Mouse (Mus musculus) adrenal gland (tissue): Measurements from ENCODE around the gene Pard3.
"Not testable (repeated sequence)": the region's sequence is repeated elsewhere in the genome, so short reads cannot be mapped to it uniquely, and the experiment has no call there.

Source experiments
- intact Hi-C: fragments of 180-260 bp; cut with DNase I; formaldehyde crosslinking; loops from one replicate; pipeline ENCODE4 v1.15.1; 2025

Pard3 gene

DNA sequence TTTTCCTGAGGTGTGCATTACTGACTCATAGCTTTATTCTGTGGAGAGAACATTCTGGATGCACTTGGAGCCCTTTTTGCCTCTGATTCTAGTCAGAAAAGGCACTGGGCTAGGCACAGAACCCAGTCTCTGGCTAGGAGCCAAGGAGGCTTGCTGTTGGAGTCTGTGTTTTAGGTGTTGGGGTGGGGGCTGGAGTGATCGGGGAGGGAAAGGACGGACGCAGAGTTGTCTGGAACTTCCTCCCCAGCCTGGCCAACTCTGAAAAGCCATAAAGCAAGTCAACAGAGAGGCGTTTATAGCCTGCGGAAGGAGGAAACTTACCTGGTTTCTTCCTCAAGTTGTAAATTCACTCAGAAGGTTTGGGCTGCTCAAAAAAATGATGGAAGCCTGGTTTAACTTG lies 70.6 kb downstream of the Pard3 start:
- intact Hi-C loops = no loop called here

DNA sequence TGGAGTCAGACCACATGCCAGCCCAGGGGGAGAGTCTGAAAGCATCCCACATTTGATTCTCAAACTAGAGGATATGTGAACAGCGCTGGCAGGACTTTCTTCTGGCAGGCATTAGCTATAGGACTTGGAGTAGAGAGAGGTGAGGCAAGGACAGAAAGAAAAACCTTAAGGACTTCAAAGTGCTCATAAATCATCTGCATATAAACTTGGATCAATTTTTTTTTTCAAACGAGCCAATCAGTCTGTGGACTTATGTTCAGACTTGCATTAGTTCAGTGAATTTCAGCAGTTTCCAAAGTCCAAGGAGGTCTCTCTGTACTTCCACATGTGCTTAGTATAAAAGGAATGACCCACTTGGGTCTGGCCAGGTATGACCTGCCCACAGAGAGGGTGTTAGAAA lies 72.5 kb downstream of the Pard3 start:
- intact Hi-C loops = loop anchor here (5.0 kb wide), 1 partner anchor 41 kb away; no protein-coding TSS in a partner anchor

DNA sequence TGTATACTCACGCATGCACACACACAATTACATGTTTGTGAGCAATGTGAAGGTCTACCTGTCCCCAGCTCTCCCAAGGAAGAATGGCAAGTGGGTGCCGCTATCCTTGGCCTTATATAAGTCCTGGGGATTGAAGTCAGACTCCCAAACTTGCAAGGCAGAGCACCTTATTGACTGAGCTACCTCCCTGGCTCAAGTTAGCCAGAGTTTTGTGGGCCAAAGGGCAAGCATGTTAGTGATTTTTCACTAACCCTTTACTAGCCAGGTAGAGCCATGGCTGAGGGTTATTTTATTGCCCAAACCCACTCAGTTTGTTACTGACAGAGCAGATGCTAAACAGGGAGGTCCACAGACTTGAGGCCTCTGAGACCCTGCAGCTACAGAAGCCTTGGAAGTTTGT lies 73.1 kb downstream of the Pard3 start:
- intact Hi-C loops = loop anchor here (5.0 kb wide), 1 partner anchor 41 kb away; no protein-coding TSS in a partner anchor

DNA sequence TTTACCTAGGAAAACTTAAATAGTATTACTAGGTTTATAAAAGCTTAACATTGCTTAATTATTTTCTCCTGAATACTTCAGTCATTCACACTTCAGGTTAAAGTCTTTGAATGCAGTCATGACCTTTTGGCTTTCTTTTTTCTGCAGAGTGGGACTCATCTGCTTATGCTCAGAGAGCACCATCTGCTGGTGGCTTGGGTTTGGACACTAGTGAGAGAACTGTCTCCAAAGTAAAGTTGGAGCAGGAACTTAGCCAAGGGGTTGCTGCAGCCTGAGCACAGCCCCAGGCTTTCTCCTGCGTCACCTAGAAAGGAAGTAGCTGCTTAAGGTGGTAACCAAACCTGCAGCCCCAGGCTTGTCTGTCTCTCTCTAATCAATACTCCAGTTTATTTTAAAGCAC lies 75.5 kb downstream of the Pard3 start:
- intact Hi-C loops = loop anchor here (2.0 to 5.0 kb wide), 3 partner anchors 38 to 152 kb away; no protein-coding TSS in a partner anchor

DNA sequence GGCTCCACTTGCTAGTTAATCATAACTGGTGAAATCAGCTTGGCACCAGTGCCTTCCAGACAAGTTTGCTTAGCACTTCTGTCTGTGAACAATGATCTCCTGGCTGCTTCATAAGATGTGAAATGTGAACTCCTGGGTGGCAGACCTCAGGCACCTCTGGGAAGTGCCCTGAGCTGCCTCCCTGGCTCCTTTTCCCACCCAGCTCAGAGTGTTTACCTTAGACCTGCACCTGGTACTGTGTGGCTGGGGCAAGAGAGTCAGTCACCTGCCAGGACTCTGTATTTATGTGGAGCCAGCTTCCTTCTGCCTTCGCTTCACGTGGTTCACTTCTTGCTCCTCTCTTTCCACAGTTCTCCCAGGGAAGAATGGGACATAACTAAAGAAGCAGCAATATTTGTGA lies 77.3 kb downstream of the Pard3 start:
- intact Hi-C loops = no loop called here

DNA sequence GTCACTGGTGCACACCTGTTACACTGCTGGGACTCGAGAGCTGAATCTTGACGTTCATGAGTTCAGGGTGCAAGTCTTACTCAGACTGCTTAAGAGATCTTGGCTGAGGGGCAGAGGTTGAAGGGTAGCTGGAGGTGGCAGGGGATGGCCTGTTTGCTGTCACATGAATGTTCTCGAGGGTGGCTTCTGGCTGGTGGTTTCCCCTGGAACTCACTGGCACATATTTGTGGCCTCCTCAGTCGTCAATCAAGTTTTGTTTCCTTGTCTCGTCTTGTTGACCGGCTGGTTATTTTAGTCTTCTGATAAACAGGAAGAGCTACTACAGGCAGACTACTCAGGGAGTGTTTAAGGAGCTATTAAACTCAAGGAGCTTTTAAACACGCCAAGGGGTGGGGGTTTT lies 79.9 kb downstream of the Pard3 start:
- intact Hi-C loops = no loop called here

DNA sequence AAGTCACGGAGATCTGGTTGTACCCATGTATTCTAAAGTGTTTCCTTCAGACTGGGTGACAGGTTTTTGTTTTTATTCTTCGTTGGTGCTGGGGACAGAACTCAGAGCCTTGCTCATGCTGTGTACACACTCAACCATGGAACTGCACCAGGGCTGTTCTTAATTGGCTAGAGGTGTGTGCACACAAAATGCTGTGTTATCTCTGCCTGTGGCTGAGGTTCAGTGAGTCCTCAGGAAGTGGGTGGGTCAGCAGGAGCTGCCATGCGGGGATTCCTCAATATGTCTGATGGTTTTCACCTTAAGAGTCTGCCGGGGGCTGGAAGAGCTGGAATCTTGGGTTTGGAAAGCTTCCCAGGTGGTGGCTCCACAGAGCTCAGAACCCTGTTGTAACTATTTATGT lies 80.9 kb downstream of the Pard3 start:
- intact Hi-C loops = no loop called here

DNA sequence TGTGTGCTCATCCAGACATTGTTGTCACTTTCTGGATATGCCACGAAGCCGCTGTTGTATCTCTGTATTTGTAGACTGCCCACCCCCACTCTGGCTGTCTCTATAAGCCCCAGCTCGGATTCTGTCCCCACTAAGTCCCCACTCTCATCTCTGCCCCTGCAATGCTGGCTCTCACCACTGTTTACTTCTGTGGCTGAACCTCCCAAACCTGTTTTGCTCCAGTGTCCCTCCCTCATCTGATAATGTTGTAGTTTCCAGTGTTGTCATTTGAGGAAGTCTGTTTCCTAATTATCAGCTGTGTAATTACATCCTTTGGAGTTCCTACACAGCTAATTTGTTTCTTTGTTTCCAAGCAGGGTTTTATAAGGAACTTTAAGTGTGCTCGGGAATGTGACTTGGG lies 81.4 kb downstream of the Pard3 start:
- intact Hi-C loops = no loop called here

DNA sequence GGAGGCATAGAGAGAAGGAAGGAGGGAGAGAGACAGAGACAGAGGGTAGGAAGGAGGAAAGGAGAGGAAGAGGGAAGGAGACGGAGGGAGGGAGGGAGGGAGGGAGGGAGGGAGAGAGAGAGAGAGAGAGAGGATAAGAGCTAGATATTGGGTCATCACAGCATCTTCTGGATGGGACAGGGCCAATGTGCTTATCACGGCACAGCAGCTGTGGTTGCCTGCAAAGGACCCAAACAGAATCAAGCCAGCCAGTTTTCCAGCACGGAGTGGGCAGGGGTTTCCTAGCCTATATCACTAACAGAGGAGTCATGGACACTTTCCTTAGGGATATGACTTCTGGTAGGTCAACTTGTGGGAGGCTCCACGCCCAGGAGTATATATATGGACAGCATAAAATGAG lies 82.4 kb downstream of the Pard3 start:
- intact Hi-C loops = no loop called here

DNA sequence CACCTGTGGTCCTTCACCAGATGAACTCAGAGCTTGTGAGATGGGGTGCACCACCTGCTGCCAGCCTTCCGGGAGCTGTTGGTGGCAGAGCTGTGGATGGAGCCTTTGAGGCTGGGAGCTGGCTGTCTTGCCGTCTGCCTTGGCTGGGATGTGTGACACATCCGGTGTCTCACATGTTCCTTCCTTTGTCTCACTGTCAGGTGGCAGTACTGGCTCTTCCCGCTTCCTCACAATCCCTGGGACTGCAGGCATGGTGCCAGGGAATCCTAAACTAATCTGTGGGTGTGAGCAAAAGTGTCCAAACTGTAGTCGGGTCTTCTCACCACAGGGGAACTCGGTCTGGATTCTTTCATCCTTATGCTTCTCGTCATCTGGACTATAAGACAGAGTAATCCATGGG lies 85.1 kb downstream of the Pard3 start:
- intact Hi-C loops = no loop called here

DNA sequence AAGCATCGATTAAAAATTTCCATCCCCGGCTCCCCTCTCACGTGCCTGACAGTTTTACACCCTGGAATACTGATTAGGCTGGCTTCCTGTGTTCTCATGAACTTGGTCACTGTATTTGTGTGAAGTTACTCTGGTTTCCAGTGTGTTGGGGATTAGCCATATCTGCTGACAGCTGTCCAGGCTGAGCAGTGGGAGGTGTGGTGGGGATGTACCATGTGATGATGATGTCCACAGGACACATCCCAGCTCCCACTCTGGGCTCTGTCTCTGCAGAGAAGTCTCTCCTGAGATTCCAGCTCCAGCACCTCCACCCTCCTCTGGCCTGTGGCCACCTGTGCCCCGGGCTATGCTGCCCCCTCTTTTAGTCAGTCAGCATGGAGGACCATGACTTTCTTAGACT lies 87.0 kb downstream of the Pard3 start:
- intact Hi-C loops = no loop called here

DNA sequence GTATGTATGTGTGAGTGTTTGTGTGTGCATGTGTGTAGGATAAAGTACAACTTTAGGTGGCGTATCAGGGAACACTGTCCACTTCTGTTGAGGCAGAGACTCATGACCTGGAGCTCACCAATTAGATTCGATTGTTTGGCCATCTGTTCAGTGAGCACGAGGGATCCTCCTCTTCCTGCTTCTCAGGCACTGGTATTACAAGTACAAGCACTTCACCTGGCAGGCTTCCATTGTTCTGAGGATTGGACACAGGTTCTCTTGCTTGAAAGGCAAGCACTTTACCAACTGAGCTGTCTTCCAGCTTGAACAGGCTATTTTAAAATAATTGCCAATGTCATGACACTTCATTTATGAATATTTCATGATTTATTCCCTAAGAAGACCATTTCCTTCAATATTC lies 88.0 kb downstream of the Pard3 start:
- intact Hi-C loops = no loop called here

DNA sequence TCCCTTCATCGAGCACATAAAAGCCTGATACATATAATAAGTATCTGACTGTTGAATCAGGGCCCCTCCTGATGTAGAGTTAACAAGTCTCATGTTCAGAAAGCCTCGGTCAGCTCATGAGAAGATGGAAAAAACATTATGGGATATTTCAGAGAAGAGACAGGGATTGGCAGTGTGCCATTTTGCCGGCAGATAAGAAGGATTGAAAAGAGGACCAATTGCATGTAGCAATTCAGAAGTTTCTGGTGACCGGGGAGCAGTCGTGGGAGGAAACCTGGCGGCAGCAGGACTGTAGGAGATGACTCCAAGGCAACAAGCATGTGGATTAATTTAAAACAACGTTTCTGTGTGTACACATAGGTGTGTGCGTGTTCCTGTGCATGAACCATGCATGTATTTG lies 93.4 kb downstream of the Pard3 start:
- intact Hi-C loops = no loop called here

DNA sequence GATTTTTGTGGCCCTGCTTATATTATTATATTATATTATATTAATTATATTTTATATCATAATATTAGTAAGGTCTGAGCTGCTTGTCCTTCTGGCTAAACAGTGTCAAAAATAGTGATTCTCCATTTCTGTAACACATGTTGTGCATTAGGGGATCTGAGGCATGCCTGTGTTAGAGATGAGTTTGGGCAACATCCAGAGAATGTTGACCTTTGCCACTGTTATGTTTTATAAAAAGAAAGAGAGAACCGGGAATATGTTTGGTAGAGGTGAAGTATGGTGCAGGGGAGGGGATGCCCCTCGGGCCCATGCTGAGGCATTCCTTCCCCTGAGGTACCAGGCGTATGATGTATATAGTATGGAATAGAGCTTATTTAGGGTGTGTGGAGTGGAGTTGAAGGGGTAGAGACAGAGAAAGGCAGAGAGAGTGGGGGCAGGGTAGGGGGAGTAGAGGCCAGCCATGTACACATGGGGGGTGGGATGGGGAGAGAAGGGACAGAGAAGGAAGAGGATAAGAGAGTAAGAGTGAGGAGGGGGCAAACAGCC lies 95.8 kb downstream of the Pard3 start:
- intact Hi-C loops = no loop called here

DNA sequence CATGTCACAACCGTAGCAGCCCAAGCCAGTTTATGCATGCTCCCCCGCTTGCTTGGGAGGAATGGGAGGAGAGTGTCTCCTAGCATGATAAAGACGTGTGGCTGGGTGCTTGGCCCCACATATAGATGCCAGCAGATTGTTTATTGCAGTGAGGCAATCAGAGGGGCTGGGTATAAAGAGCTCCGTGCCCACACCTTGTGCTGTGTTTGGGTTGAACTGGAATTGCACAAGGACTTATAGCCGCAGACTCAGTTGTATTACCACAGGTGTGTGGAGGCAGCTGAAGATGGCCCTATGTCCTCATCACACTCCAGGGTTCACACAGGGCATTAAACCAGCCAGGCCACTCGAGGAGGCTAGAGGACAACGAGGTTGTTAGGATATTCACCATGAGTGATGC lies 98.2 kb downstream of the Pard3 start:
- intact Hi-C loops = no loop called here

DNA sequence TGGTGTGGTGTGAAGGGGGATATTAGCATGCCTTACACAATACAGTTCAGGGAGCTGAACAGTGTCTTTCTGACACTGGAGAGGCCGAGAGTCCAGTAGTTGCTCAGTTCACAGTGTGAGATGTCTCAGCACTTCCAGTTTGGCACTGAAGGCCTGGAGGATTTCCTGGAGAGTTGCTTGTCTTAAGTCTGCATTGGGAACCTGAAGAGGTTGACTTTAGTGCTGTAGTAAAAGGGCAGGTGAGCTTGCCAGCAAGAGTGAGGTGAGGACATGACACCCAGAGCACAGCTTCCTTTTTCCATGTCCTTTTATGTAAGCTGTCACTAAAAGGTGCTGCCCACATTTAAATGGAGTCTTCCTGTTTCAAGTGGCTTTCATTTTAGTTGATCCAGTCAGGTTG lies 99.1 kb downstream of the Pard3 start:
- intact Hi-C loops = no loop called here

DNA sequence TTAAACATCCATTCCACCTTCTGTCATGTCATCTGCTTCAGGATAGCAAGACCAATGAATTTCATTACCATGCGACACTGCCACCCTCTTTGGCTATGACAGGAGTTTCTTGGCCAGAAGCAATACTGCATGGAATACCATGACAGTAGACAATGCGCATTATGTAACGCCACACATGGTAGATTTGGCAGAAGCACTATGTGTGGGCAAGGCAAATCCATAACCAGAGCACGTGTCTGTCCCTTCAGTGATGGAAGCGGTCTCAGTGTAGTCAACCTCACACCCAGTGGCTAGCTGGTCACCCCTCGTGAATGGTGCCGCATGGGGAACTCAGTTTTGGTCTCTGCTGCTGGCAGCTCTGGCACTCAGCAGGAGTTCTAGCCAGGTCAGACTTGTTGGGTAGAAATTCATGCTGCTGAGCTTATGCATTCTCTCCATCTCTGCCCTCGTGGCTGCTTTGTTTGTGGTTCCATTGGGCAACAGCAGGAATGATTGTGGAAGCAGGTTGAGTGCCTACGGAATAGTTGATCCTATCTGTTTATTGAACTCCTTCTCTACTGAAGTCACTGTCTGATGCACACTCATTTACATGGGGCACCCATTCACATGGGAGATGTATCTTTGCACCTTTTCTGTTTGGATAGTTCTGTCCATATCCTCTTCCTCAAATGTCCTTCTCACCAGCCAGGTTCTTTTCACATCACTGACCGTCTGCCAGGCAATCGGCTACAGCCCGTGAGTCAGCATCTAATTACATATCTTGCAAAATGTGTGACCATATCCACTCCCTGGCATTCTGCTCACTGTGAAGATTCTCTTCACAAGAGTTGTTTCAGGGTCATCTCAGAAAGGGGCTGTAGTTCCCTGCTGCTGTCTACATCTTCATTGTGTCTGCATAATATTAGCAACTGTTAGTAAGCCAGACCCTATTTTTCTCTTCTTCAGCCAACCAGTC lies 100.9 kb downstream of the Pard3 start:
- intact Hi-C loops = no loop called here

DNA sequence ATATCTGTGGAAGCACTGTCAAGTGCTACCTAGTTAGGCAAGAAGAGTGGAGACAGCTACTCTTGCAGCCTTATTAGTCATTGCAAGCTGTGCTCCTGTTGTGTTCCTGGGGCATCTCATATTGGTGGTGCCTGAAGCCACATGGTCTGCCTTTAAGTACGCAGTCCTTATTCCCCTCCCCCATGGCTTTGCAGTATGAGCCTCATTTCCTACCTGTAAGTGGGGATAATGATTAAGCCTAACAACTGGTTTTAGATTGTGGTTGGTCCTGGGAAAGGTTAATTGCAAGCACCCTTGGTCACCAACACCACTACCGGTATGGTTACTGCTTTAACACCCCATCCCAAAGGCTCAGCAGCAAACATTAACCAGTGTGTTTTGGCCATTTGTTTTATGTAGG lies 104.8 kb downstream of the Pard3 start:
- intact Hi-C loops = no loop called here

DNA sequence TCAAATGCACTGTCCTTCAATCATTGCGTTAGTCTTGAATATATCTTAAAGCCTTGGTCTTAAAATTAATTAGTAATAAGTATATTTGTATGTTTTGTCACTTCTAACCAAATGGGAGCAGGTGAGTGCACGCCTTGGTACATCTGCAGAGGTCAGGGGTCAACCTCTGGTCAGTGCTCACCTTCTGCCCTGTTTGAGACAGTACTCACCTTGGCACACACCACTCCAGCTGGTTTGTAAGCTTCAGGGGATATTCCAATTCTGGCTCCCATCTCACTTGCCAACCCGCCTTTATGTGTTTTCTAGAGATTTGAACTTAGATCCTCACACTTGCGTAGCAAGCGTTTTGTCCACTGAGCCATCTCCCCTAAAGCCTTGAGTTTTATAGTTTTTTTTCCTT lies 105.7 kb downstream of the Pard3 start:
- intact Hi-C loops = no loop called here

DNA sequence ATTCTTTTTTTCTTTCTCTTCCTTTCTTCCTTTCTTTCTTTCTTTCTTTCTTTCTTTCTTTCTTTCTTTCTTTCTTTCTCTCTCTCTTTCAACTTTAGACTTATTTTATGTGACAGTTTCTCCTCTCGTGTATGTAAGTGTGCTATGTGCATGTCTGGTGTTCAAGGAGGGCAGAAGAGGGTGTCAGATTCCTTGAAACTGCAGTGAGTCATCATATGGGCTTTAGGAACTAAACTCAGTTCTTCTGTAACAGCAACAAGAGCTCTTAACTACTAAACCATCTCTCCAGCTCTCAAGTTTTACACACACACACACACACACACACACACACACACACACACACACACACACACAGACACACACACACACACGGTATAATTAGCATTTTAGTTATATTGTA lies 106.7 kb downstream of the Pard3 start:
- intact Hi-C loops = not testable (repeated sequence)

DNA sequence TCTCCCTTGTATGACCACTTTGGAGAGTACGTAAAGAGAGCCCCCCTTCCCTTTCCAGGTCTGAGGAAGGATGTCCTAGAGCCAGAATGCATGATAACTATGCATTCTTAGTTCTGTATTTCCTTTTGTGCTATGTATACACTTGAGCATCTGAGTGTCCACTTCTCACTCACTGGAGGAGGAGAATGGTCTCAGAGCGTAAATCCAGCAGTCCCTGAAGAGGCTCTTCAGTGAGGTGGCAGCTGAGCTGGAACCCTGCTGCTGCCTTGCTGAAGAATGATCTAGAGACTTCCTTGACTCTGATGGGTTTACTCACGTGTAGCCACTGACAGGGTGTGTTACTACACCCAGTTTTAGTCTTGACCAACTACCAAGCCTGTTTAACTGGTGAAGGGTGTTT lies 107.2 kb downstream of the Pard3 start:
- intact Hi-C loops = no loop called here

DNA sequence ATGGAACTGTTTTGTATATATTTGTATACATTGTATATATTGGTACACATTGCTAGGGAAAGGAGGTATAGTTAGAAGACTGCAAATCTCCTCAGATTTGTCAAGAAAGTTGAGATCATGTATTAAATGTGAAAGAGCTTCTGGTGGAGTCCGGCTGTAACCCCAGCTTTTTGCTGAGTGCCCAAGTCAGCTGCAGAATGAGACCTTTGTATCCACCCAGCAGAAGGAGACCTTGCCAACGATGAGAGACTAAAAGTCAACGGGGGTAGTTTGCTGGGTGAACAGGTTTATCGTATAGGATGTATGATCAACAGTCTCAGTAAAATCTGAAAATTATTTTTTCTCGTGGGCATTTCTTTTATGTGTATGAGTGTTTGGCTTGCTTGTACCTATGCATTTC lies 109.8 kb downstream of the Pard3 start:
- intact Hi-C loops = no loop called here

DNA sequence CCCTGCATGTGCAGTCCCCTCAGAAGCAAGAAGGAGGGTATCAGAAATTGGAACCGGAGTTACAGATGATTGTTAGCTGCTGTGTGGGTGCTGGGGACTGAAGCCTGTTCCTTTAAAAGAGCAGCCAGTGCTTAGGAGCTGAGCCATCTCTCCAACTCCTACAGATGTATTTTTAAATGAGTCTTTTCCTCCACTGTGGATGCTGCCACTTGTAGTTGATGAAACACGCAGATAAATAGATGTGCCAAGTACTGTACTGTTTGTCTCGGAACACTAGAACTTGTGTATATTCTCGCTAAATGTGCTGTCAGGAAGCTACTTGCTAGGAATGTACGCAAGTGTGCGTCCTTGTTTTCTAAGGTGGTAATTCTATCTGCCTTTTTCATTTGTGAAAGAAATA lies 110.7 kb downstream of the Pard3 start:
- intact Hi-C loops = no loop called here
